ENCODE assay signal across 18 mouse cellular contexts in the genomic region with DNA sequence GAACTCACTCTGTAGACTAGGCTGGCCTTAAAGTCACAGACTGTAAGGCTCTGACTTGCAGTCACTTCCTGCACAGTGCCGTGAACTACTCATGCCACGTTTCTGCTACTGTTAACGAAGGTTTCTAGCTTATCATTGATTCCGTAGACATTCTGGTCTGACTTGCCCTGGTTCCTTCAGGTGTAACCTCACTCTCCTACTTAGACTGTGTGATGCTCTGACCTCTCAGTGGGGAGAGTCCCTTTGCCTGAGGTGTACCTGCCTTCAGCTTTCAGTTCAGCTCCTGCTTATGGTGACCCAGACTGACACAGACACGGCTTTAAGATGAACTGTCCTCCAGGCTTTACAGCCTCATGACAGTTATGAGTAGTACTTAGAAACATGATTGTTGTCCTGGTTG.
"Had no signal": no experiment of that assay in that cellular context is flagged by ENCODE, and none has a peak within 500 bp of the region (broad histone marks: within the 10 kb centered on the region; RNA-seq: fewer than 3 reads in every experiment).

No protein-coding gene starts in this region.

- H3K4me2 ChIP-seq: limb, embryonic 13.5 days; liver, embryonic 13.5 days; lung, embryonic 15.5 days; neural tube, embryonic 13.5 days had no signal

- H3K4me3 ChIP-seq: limb, embryonic 10.5 days; limb, embryonic 13.5 days; liver, embryonic 13.5 days; lung, embryonic 15.5 days; megakaryocyte, embryonic 14.5 days; midbrain, embryonic 10.5 days; myocyte; neural tube, embryonic 13.5 days had no signal

- H3K4me1 ChIP-seq: limb, embryonic 13.5 days; lung, embryonic 15.5 days; midbrain, embryonic 10.5 days; neural tube, embryonic 13.5 days had no signal

- ATAC-seq: midbrain, embryonic 16.5 days had no signal

- H3K27ac ChIP-seq: limb, embryonic 10.5 days; limb, embryonic 13.5 days; liver, embryonic 13.5 days; lung, embryonic 15.5 days; midbrain, embryonic 10.5 days; neural tube, embryonic 13.5 days had no signal

- H3K9me3 ChIP-seq: limb, embryonic 10.5 days; limb, embryonic 13.5 days; liver, embryonic 13.5 days; lung, embryonic 15.5 days; megakaryocyte, embryonic 14.5 days; midbrain, embryonic 10.5 days; neural tube, embryonic 13.5 days had no signal

- DNase-seq: kidney, adult 11 months; kidney, adult 8-10 months; kidney, postnatal 14 days; kidney, postnatal 4 days; liver; liver, embryonic 13.5 days; lung, postnatal 10 days; lung, postnatal 36 days; thymus, adult 18-20 months; thymus, postnatal 36 days had no signal

- H3K9ac ChIP-seq: limb, embryonic 13.5 days; liver, embryonic 13.5 days; lung, embryonic 15.5 days; neural tube, embryonic 13.5 days had no signal

- H3K27me3 ChIP-seq: limb, embryonic 13.5 days; liver, embryonic 13.5 days; lung, embryonic 15.5 days; megakaryocyte, embryonic 14.5 days; neural tube, embryonic 13.5 days had no signal
